Mouse (Mus musculus) right cerebral cortex, postnatal 36 days (tissue): ENCODE results near the gene Hoxa3.

Source experiments
- DNase-seq, 2 experiments: peaks; one replicate each; pipeline ENCODE4 v3.0.0; 2022; ENCODE audit warnings: low spot score in 2 of 2, mixed read lengths in 1 of 2

Gene Hoxa3

DNA sequence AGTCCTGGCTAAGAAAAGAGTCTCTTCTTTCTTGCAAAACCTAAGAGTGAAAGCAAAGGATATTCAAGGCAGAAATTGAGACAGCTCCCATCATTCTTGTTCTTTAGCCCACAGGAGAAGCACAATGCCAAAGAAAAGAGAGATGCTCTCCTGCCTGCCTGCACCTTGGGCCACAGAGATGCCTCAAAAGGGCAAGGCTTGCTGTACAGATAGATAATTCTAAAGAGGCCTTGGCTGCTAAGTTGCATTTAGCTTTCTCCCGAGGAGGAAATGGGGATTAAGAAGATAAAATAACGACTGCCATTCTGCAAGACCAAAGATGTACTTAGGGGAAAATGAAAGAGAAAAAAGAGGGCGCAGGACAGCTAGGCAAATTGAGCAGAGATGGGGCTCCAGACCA lies 33.8 kb upstream of the Hoxa3 start:
- no peak for DNase-seq

DNA sequence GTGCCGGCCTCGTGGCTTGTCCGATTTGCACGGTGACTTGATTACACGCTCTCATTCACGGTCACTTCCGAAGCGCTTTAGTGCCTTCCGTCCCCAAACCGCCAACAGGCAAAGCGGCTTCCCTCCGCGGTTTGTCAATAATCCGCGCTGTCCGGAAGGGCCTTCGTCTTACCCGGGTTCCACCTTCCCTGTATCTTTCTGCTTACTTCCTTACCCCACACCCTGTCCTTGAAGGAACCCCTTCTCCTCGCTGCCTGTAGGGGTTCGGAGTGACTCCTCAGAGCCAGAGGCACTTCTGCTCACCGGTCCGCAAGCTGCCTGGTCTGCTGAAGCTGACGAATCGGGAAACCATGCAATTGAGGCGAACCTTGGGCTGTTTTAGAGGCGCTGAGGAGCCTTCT lies 33.3 kb upstream of the Hoxa3 start:
- DNase-seq: no peak

DNA sequence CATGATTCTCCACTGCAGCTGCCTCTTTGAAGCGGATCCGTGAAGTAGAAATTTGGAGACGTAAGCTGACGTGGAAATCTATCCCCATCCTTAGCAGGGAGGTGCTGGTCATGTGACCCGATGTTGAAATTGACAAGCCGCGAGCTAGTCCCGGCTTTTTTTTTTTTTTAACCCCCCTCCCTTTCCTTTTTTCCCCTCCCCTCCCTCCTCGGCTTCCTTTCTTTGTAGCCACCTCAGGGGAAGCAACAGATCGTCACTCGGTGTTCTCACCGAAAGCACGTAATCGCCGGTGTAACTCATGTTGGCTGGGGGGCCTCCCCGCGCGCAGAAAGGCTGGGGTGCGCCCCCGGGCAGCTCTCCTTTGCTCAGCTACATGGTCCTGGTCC lies 32.6 kb upstream of the Hoxa3 start, which contains the start of gene Hoxa11:
Gene Hoxa11, minus strand, starts transcription at position 54 of the 386 bp plus-strand sequence.
- no peak for DNase-seq

- no peak for DNase-seq
Observed at GRCm38 (mm10) chr6:52245040-52245756, 32.1 kb upstream of the Hoxa3 start.

DNA sequence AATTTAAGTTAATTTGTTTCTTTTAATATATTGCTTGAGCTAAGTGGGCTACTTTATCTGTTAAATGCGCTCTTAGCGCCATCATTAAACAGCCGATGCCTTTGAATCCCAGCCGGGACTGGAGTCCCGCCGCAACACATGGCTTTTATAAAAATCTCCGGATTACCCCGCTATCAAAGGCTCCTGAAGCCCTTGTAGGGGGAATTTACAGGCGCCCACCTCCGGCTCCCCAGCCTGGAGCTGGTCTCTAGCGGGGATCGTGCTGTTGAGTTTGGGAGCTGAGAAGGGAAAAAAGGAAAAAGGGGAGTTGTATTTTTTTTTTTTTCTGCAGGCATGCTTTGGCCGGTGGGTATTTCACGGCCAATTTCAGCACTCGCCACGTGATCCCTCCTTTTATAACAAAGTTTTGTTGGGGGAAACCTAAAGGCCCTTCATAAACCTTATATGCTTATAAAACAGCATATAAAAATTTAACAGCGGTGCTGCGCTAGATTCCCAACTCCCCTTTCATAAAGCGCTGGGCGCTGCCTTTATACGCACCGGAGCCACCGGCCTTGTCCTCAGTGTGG lies 31.4 kb upstream of the Hoxa3 start:
- no peak for DNase-seq

DNA sequence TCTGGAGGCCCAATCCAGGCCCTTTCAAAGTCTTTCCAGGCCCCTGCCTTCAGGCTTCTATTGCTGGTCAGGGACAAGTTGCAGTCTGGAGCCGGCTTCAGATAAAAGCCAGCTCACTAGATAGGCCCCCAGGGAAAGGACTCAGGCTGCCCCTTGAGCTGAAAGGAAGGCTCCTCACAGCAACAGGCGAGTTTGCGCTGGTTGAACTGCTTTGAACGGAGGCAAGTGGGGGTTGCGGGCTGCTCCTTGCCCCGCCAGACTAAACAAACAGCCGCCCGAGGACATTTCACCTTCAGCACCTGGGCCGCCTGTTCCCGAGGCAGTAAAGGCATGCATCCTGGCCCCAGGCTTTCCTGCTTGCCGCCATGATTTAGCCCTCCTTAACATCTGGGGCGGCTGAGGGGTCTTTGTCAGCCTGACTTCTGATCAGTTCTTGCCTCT lies 30.6 kb upstream of the Hoxa3 start:
- DNase-seq: no peak

DNA sequence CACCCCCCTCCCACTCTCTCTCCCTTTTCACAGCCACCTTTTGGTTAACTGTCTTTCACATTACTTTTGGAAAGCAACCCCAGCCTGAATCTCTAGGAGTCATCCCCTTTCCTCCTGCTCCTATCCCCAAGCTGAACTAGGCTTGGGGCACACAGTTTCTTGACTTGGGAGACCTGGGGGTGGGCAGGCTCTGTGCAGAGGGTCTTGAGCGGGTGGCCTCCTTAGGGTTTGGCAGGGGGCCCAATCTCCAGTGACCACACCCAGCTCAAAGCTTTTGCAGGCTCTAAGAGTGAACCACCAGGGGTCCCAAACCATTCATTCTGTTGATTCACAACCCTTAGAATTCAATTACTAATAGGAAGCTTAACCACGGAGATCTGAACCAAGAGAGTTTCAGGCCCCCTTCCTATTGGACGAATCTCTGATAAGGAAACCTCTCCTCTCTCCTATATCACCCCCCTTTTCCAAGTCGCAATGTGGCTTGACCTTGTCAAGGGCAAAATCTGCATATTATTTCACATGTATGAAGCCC lies 29.7 kb upstream of the Hoxa3 start:
- DNase-seq: no peak

GRCm38 (mm10) chr6:52241001-52241621 lies 28.0 kb upstream of the Hoxa3 start:
- no peak for DNase-seq

DNA sequence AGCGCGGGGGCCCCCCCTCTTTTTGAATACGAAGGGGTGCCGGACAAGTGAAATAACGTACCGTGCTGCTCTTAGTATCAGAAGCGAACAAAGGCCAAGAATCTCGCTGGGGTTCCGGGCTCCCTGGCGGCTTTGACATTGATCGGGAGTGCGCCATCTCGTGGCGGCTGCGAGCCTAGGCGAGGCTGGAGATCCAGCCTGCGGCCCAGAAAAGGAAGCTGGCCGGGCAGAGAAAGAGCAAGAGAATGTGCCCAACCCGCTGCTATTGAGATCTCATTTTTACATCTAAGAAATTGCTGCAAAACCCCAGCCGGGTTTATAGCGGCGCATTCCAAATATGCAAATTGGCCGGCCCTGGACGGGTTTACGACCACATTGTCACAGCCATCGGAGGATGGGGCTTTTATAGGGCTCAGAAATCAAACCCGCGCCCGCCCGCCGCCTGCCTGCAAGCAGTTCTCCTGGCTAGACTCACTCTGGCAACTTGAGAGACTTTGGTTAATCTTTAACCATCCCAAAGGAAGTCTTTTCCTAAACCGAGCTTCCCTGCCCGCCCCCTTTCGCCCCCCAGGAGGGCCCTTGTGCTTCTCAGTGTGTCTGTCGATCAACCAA lies 27.4 kb upstream of the Hoxa3 start, which contains the start of gene Hoxa10:
Gene Hoxa10, minus strand, starts transcription at position 466 of the 612 bp plus-strand sequence.
- DNase-seq: no peak

- DNase-seq: no peak
Observed at GRCm38 (mm10) chr6:52239625-52240388, 26.7 kb upstream of the Hoxa3 start.

DNA sequence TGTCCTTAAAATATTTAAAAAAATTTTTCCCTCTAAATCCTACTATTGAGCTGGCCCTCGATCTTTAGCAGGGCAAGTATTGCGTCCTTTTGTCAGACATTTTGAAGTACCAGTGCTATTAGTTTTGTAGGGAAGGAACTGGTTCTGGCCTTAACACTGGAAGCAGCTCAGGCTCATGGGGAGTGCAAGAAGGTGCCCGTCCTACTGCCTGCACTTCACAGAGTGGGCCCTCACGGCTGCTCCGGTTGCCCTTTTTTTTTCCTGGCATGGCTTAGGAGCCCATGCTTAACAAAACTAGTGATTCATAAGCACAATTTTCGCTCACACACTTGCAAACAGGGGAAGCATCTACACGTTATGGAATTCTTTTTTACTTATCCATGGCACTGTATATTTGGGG lies 25.8 kb upstream of the Hoxa3 start:
- DNase-seq: no peak

- DNase-seq: no peak
Observed at GRCm38 (mm10) chr6:52238155-52238545, 25.0 kb upstream of the Hoxa3 start.

DNA sequence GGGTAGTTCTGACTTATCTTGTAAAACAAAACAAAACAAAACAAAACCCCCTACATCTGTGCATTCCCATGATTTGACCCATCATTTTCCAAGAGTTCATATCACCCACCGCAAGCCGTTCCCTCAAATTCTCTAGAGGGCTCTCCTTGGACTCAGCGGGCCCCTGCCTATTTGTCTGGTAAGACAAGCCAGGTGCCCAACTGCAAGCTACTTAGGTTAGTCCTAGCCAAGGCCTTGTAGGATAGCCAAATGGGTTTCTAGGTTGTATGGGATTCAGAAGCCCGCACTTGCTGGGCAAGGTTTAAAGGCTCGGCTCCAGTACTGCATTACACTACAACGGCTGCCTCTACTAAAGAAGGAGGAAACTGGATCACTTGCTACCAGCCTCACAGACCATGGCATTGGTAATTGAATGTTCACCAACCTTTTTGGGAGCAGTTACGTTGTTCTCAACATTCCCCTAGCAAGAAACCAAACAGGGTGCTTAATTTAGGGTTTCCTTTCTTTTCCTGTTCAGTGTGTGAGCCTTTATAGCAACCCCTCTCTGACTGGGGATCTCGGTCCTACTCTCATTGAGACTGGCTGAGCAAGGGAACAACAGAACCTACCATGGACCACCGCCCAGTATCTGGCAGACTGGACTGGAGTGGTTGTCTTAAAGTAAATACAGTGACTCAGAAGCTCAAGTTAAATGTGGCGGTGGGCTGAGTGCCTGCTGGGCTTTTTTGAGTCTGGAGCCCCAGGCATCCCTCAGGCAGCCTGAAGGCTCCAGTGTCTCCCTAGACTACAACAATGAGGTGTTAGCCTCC lies 24.4 kb upstream of the Hoxa3 start:
- no peak for DNase-seq

- no peak for DNase-seq
Observed at GRCm38 (mm10) chr6:52236806-52237205, 23.7 kb upstream of the Hoxa3 start.

- DNase-seq: no peak
Observed at GRCm38 (mm10) chr6:52235866-52236265, 22.7 kb upstream of the Hoxa3 start.

DNA sequence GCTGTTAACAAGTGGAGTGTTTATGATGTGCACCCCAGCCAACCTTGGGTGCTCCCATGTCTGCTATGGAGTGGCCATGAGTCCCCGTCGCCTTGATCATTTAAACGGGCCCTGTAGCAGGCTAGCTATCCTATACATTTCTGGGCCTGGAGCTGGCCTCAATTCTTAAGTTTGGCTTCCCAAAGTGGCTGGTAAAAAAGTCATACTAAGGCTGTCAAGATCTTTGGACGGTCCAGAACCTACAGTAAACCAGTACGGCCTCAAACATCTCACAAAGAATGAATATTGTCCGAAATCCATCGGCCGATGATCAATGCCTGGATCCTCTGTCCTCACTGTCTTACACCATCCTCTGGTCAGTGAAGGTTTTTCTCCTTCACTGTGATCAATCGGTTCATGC lies 22.1 kb upstream of the Hoxa3 start:
- no peak for DNase-seq

DNA sequence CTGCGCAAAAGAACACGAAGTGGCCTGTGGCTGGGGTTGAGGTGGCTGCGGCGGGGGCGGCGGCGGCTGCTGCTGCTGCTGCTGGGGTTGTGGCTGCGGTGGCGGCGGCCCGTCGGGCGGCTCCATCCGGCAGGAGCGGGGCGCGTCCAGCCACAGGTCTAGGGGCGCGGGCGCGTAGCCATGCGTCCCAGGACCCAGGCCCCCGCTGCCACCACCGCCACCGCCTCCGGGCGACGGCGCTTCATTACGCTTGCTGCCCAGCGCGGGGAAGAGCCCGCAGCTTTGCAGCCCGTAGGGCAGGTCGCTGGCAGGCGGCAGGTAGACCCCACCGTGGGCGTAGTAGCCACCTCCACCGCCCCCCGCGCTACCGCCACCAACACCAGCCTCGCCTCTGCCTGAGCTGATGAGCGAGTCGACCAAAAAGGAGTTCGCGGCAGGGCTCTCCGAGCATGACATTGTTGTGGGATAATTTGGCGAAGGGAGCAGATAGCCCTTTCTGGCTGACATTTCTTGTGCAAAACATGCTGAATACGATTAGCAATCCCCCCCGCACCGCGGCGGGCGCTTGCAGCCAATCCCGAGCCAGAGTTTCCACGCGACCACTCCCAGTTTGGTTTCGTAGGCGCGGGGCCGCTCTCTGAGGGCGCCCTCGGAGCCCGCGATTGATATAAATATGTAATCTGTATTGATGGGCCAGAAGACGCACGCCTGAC lies 21.4 kb upstream of the Hoxa3 start:
- DNase-seq: no peak

GRCm38 (mm10) chr6:52233546-52234427 lies 20.7 kb upstream of the Hoxa3 start:
- no peak for DNase-seq

DNA sequence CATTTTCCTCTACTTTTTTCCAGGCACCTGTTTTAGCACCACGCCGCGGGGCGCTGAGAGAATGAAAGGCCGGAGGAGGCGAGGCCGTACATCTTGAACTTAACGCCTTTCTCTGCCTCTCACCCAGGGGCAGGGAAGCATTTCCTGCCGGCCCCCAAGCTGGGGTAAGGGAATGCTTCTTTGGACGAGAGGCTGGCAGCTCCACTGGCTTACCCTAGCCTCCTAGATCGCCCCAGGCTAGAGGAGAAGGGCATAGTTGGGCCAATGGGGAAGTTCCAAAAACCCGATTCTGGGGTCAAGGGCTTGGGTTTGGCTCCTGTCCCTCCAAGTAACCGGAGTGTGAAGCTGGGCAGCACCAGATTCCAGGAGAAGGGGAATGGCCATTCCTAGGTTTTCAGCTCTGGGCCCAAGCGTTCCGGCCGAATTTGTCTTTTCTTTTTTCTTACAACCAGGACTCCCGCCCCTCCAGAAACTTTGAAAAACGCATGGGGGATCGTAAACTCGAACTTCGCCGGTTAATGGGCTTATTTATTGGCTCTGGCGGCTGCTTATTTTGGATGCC lies 19.9 kb upstream of the Hoxa3 start:
- DNase-seq: no peak
